Mouse (Mus musculus): ENCODE measurements around the gene Hoxa9.

DNA sequence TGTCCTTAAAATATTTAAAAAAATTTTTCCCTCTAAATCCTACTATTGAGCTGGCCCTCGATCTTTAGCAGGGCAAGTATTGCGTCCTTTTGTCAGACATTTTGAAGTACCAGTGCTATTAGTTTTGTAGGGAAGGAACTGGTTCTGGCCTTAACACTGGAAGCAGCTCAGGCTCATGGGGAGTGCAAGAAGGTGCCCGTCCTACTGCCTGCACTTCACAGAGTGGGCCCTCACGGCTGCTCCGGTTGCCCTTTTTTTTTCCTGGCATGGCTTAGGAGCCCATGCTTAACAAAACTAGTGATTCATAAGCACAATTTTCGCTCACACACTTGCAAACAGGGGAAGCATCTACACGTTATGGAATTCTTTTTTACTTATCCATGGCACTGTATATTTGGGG, 8.1 kb upstream of the Hoxa9 start:
- TF ChIP-seq CTCF (IDR thresholded peaks at IDR 0.05; ENCODE audit: insufficient read depth, low read depth, low read length) (no peak), POLR2A (IDR thresholded peaks at IDR 0.05; ENCODE audit: insufficient read depth, low read depth, low read length) (no peak)

All from olfactory bulb, adult 2 months (tissue).